Mouse (Mus musculus) bone marrow, adult 2 months (tissue): ENCODE results near the gene Ddhd1.

Experiments
- CTCF ChIP-seq: fragments of 200-500 bp; IDR thresholded peaks from 2 replicates; pipeline ENCODE4 v1.5.1; 2011; ENCODE audit warnings: low read length, control low read depth; ENCODE audit not compliant: control insufficient read depth, insufficient read depth
- POLR2A ChIP-seq: fragments of 200-500 bp; IDR thresholded peaks from 2 replicates; pipeline ENCODE4 v1.6.1; 2011; ENCODE audit warnings: low read depth, mild to moderate bottlenecking, control low read depth, low read length, borderline replicate concordance; ENCODE audit not compliant: control insufficient read depth

DNA sequence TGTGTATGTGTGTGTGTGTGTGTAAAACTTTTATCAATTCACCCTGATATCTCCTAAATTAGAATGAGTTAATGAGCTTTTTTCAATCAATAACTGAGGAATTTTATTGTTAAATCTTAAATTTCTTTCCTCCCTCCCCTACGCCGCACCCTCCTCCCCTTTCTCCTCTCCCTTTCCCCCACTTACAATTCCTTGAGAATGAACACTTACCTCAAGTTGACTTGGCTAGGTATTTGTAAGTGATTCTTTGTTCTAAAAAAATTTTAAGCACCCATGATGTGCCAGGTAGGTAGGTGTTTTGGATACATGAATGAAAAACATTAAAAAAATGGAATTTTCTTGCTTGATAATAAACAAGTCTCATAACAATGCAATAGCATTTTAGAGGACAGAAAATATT lies 38.2 kb upstream of the Ddhd1 start:
- TF ChIP-seq POLR2A (no peak), CTCF (no peak)
